Mouse (Mus musculus) hindbrain, embryonic 12.5 days (tissue): ENCODE results near the gene H2afj. TPM values are rescaled to one million over a fixed set of nuclear protein-coding genes. Genes with fewer than 3 reads are reported as not detected.
"Not testable (repeated sequence)": the region's sequence is repeated elsewhere in the genome, so short reads cannot be mapped to it uniquely, and the experiment has no call there.

Source experiments
- ATAC-seq: fragments of 200-750 bp; cut with Nextera tagmentation; 2 replicates; pipeline ENCODE4 v1.8.0; 2017; ENCODE audit warnings: moderate TSS enrichment; ENCODE audit not compliant: low FRiP score
- H3K27ac ChIP-seq: fragments of 300-500 bp; sonication (generic); 2 replicates; pipeline ENCODE4 v1.5.1; 2016; ENCODE audit warnings: mild to moderate bottlenecking
- H3K27me3 ChIP-seq: fragments of 300-500 bp; sonication (generic); 2 replicates; pipeline ENCODE4 v1.6.1; 2016; ENCODE audit warnings: mild to moderate bottlenecking
- H3K36me3 ChIP-seq: fragments of 300-500 bp; sonication (generic); 2 replicates; pipeline ENCODE4 v1.6.1; 2016; ENCODE audit warnings: mild to moderate bottlenecking
- H3K4me1 ChIP-seq: fragments of 300-500 bp; sonication (generic); 2 replicates; pipeline ENCODE4 v1.6.1; 2016
- H3K4me2 ChIP-seq: fragments of 300-500 bp; sonication (generic); replicated peaks from 2 replicates; pipeline ENCODE4 v1.6.1; 2016; ENCODE audit warnings: mild to moderate bottlenecking
- H3K4me3 ChIP-seq: fragments of 300-500 bp; sonication (generic); 2 replicates; pipeline ENCODE4 v1.5.1; 2016; ENCODE audit warnings: mild to moderate bottlenecking
- H3K9ac ChIP-seq: fragments of 300-500 bp; sonication (generic); 2 replicates; pipeline ENCODE4 v1.6.1; 2016; ENCODE audit warnings: mild to moderate bottlenecking, moderate library complexity
- H3K9me3 ChIP-seq: fragments of 300-500 bp; sonication (generic); replicated peaks from 2 replicates; pipeline ENCODE4 v1.6.1; 2016; ENCODE audit warnings: mild to moderate bottlenecking
- WGBS: fragments of 180-500 bp; shearing (Covaris S2); methylation state at CpG from one replicate; pipeline ENCODE4 v1.1.7; 2016; 5-methylcytosine and 5-hydroxymethylcytosine counted together
- polyA plus RNA-seq: library from polyadenylated mRNA; unstranded; fragments of >200 nt; fragmentation: Nextera tagmentation; extraction: Ambion mirVana; gene quantifications from 2 replicates; pipeline ENCODE4 v1.2.1, GENCODE M21; 2016

H2afj gene
- polyA plus RNA-seq, 1 experiment from 2014 or later: 121 TPM

GRCm38 (mm10) chr6:136795850-136796249, 12.2 kb upstream of the H2afj start:
- Histone ChIP-seq H3K4me3 (no peak overlapping the region), H3K36me3 (no peaks in the 10 kb centered on the region), H3K27ac (no peak overlapping the region), H3K4me2 (no peak overlapping the region), H3K4me1 (peaks cover 10% of the 10 kb centered on the region; the same call in 1 of the 2 replicates), H3K9me3 (no peaks in the 10 kb centered on the region), H3K27me3 (peaks cover 4% of the 10 kb centered on the region), H3K9ac (no peak overlapping the region)
- 63% methylated on average over 6 of the region's 6 CpGs for WGBS
- ATAC-seq: no peak

GRCm38 (mm10) chr6:136797874-136798693, 10.0 kb upstream of the H2afj start:
- H3K4me1 ChIP-seq: peaks cover 13% of the 10 kb centered on the region
- not testable (repeated sequence) for H3K27ac ChIP-seq, H3K4me2 ChIP-seq, H3K9me3 ChIP-seq, H3K9ac ChIP-seq, H3K27me3 ChIP-seq, ATAC-seq, H3K4me3 ChIP-seq, H3K36me3 ChIP-seq
- WGBS: 82% methylated on average over 3 of the region's 3 CpGs

GRCm38 (mm10) chr6:136800710-136801109, 7.3 kb upstream of the H2afj start:
- H3K9me3 ChIP-seq: no peaks in the 10 kb centered on the region
- no peak overlapping the region for H3K9ac ChIP-seq
- H3K4me1 ChIP-seq: peaks cover 11% of the 10 kb centered on the region
- WGBS: 91% methylated on average over 8 of the region's 8 CpGs
- H3K4me2 ChIP-seq: no peak overlapping the region
- H3K36me3 ChIP-seq: no peaks in the 10 kb centered on the region
- H3K27me3 ChIP-seq: no peaks in the 10 kb centered on the region; the same call in 1 of the 2 replicates
- no peak for ATAC-seq
- no peak overlapping the region for H3K4me3 ChIP-seq
- no peak overlapping the region for H3K27ac ChIP-seq

GRCm38 (mm10) chr6:136801274-136801673, 6.8 kb upstream of the H2afj start:
- Histone ChIP-seq H3K9me3 (no peaks in the 10 kb centered on the region), H3K27me3 (no peaks in the 10 kb centered on the region), H3K4me3 (no peak overlapping the region), H3K27ac (no peak overlapping the region), H3K4me1 (peaks cover 11% of the 10 kb centered on the region), H3K36me3 (no peaks in the 10 kb centered on the region), H3K4me2 (no peak overlapping the region), H3K9ac (no peak overlapping the region)
- no peak for ATAC-seq
- WGBS: 86% methylated on average over 6 of the region's 6 CpGs

GRCm38 (mm10) chr6:136803093-136803738, 4.8 kb upstream of the H2afj start:
- Histone ChIP-seq H3K27me3 (no peaks in the 10 kb centered on the region), H3K4me3 (peak overlapping the region; percentile 75), H3K36me3 (no peaks in the 10 kb centered on the region), H3K9me3 (no peaks in the 10 kb centered on the region), H3K27ac (peak overlapping the region; percentile 100), H3K4me1 (peaks cover 15% of the 10 kb centered on the region), H3K9ac (peak overlapping the region; percentile 90), H3K4me2 (peak overlapping the region; percentile 75)
- ATAC-seq: no peak
- WGBS: 25% methylated on average over 12 of the region's 12 CpGs

GRCm38 (mm10) chr6:136803739-136804633, 4.1 kb upstream of the H2afj start, which contains the start of gene Hist4h4:
Hist4h4 (minus strand) TSS chr6:136804415.
- peak; percentile 77 for ATAC-seq
- under 1% methylated on average over 50 of the region's 50 CpGs for WGBS
- peak within 1 kb of the TSS; percentile 90 for H3K9ac ChIP-seq

GRCm38 (mm10) chr6:136804705-136805408, 3.2 kb upstream of the H2afj start:
- H3K27me3 ChIP-seq: no peaks in the 10 kb centered on the region
- H3K27ac ChIP-seq: peak overlapping the region; percentile 100
- H3K4me3 ChIP-seq: peak overlapping the region; percentile 75
- peak overlapping the region; percentile 57 for H3K9ac ChIP-seq
- no peak for ATAC-seq
- 34% methylated on average over 9 of the region's 9 CpGs for WGBS
- H3K4me2 ChIP-seq: peak overlapping the region; percentile 75
- no peaks in the 10 kb centered on the region for H3K36me3 ChIP-seq
- H3K9me3 ChIP-seq: no peaks in the 10 kb centered on the region
- H3K4me1 ChIP-seq: peaks cover 27% of the 10 kb centered on the region

More at GRCm38 (mm10) chr6:136803739-136804633, 4.1 kb upstream of the H2afj start, which contains the start of gene Hist4h4:
- Histone ChIP-seq H3K4me3 (peak within 1 kb of the TSS; percentile 75), H3K27me3 (no peaks in the 10 kb centered on the region), H3K9me3 (no peaks in the 10 kb centered on the region), H3K4me2 (peak within 1 kb of the TSS; percentile 75), H3K4me1 (peaks cover 18% of the 10 kb centered on the region), H3K27ac (peak within 1 kb of the TSS; percentile 100), H3K36me3 (no peaks in the 10 kb centered on the region)

- Histone ChIP-seq H3K9me3 (no peaks in the 10 kb centered on the region), H3K4me3 (no peak overlapping the region), H3K4me1 (peaks cover 29% of the 10 kb centered on the region), H3K27ac (no peak overlapping the region), H3K36me3 (no peaks in the 10 kb centered on the region), H3K9ac (no peak overlapping the region), H3K4me2 (no peak overlapping the region), H3K27me3 (no peaks in the 10 kb centered on the region)
- no peak for ATAC-seq
- 78% methylated on average over 1 of the region's 1 CpGs for WGBS
Observed at GRCm38 (mm10) chr6:136805409-136805775, 2.7 kb upstream of the H2afj start.

GRCm38 (mm10) chr6:136806819-136807218, 1.2 kb upstream of the H2afj start:
- H3K4me1 ChIP-seq: peaks cover 29% of the 10 kb centered on the region
- no peak overlapping the region for H3K27ac ChIP-seq
- 64% methylated on average over 5 of the region's 5 CpGs for WGBS
- H3K36me3 ChIP-seq: peaks cover 6% of the 10 kb centered on the region; the same call in 1 of the 2 replicates
- no peaks in the 10 kb centered on the region for H3K9me3 ChIP-seq
- no peak overlapping the region for H3K4me2 ChIP-seq
- no peaks in the 10 kb centered on the region for H3K27me3 ChIP-seq
- H3K9ac ChIP-seq: no peak overlapping the region
- H3K4me3 ChIP-seq: no peak overlapping the region
- no peak for ATAC-seq

- peak overlapping the region; percentile 97 for H3K4me2 ChIP-seq
- H3K27ac ChIP-seq: peak overlapping the region; percentile 79
- peak; percentile 3 for ATAC-seq
- H3K4me3 ChIP-seq: peak overlapping the region; percentile 87
- WGBS: 24% methylated on average over 18 of the region's 18 CpGs
- H3K9ac ChIP-seq: 0 out of 2 replicates have a peak overlapping the region, but pooled peaks have one; percentile 35
- peaks cover 12% of the 10 kb centered on the region for H3K36me3 ChIP-seq
- H3K9me3 ChIP-seq: no peaks in the 10 kb centered on the region
- no peaks in the 10 kb centered on the region for H3K27me3 ChIP-seq
- H3K4me1 ChIP-seq: peaks cover 29% of the 10 kb centered on the region
Observed at GRCm38 (mm10) chr6:136807395-136808013, 540 bp upstream of the H2afj start.

GRCm38 (mm10) chr6:136808631-136809046, 595 bp downstream of the H2afj start:
- Histone ChIP-seq H3K9ac (peak overlapping the region; percentile 78), H3K36me3 (peaks cover 21% of the 10 kb centered on the region), H3K9me3 (no peaks in the 10 kb centered on the region), H3K4me1 (peaks cover 22% of the 10 kb centered on the region), H3K4me3 (peak overlapping the region; percentile 87), H3K4me2 (peak overlapping the region; percentile 97), H3K27me3 (no peaks in the 10 kb centered on the region), H3K27ac (peak overlapping the region; percentile 68; the same call in 1 of the 2 replicates)
- 0% methylated on average over 28 of the region's 28 CpGs for WGBS
- ATAC-seq: peak; percentile 23
